Mouse (Mus musculus): ENCODE measurements around the gene Lrfn1.

Gene Lrfn1

DNA sequence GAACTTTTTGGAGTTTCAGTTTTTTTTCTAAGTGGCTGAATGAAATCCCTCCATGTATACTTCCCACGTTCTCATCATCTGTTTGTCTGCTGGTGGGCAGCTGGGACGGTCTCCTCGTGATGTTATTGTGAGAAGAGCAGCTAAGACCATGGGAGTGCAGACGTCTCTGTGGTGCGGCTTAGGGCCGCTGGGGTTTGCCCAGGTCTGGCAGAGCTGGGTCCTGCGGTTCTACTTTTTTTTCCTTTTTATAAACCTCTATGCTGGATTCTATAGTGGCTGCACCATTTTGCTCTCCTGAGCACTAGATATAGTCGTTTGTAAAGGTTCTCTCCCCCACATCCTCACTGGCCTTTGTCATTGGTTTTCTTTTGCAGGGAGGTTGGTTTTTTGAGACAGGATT lies 59.7 kb downstream of the Lrfn1 start:
- no peak for DNase-seq (ENCODE audit: low read depth)

Measured in induced T-regulatory cell, adult 2 months (primary cell).